Mouse (Mus musculus) thymus, postnatal 25 days (tissue): Measurements from ENCODE around the gene H2-Q10.
A peak's percentile ranks its signal among the peaks of the same experiment; 100 is the strongest.

Experiments
- DNase-seq: peaks from one replicate; pipeline ENCODE4 v3.0.0; 2022

H2-Q10 gene

GRCm38 (mm10) chr17:35516652-35517500 is 47.0 kb downstream of the H2-Q10 start, which contains the start of the genes Tcf19 and Cchcr1:
Gene Tcf19 (minus strand): TSS chr17:35516824.
Gene Cchcr1 (plus strand): TSS chr17:35517100.
- DNase-seq: peak; percentile 98

GRCm38 (mm10) chr17:35517526-35517925 is 47.6 kb downstream of the H2-Q10 start:
- DNase-seq: no peak
